Mouse (Mus musculus) liver, embryonic 14.5 days (tissue): ENCODE data around the gene Fdx1. TPM values are rescaled to one million over a fixed set of nuclear protein-coding genes. Genes with fewer than 3 reads are reported as not detected.
A peak's percentile ranks its signal among the peaks of the same experiment; 100 is the strongest.

Source experiments
- ATAC-seq: fragments of 200-750 bp; cut with Nextera tagmentation; 2 replicates; pipeline ENCODE4 v1.8.0; 2017; ENCODE audit warnings: moderate number of reproducible peaks, mild to moderate bottlenecking, moderate library complexity; ENCODE audit not compliant: insufficient read depth
- DNase-seq, 3 experiments: peaks; one replicate each; pipeline ENCODE4 v3.0.0-alpha.2; 2012 to 2013; ENCODE audit warnings: low read depth in 3 of 3, low spot score in 3 of 3
- H3K27ac ChIP-seq: fragments of 300-500 bp; sonication (generic); 2 replicates; pipeline ENCODE4 v1.5.1; 2014; ENCODE audit warnings: moderate library complexity, mild to moderate bottlenecking, control low read depth, inconsistent platforms
- H3K27me3 ChIP-seq: fragments of 300-500 bp; sonication (generic); 2 replicates; pipeline ENCODE4 v1.6.1; 2014; ENCODE audit warnings: mild to moderate bottlenecking, low read length, moderate library complexity; ENCODE audit not compliant: control insufficient read depth, insufficient read depth
- H3K36me3 ChIP-seq: fragments of 300-500 bp; sonication (generic); replicated peaks from 2 replicates; pipeline ENCODE4 v1.6.1; 2014; ENCODE audit warnings: low read depth; ENCODE audit not compliant: control insufficient read depth, insufficient read depth
- H3K4me1 ChIP-seq, 2 experiments: fragments of 200-500 bp in 1 of 2; fragments of 300-500 bp in 1 of 2; sonication (generic) in 1 of 2; replicated peaks; 2 replicates each; pipeline ENCODE4 v1.6.1; 2012 to 2014; ENCODE audit warnings: antibody characterized with exemption in 1 of 2, inconsistent platforms in 1 of 2, low read length in 1 of 2; ENCODE audit not compliant: control insufficient read depth in 2 of 2, insufficient read depth in 2 of 2
- H3K4me2 ChIP-seq: fragments of 300-500 bp; sonication (generic); 2 replicates; pipeline ENCODE4 v1.6.1; 2014; ENCODE audit warnings: low read depth, mild to moderate bottlenecking, control low read depth, moderate library complexity
- H3K4me3 ChIP-seq, 2 experiments: fragments of 200-500 bp in 1 of 2; fragments of 300-500 bp in 1 of 2; sonication (generic) in 1 of 2; 2 replicates each; pipeline ENCODE4 v1.5.1; 2012 to 2014; ENCODE audit warnings: low read depth in 2 of 2, low read length in 2 of 2, mild to moderate bottlenecking in 2 of 2, control low read depth in 1 of 2, inconsistent platforms in 1 of 2, moderate library complexity in 1 of 2; ENCODE audit not compliant: insufficient read depth in 1 of 2
- H3K9ac ChIP-seq: fragments of 300-500 bp; sonication (generic); replicated peaks from 2 replicates; pipeline ENCODE4 v1.6.1; 2014; ENCODE audit warnings: mild to moderate bottlenecking, control low read depth, moderate library complexity
- H3K9me3 ChIP-seq: fragments of 300-500 bp; sonication (generic); 2 replicates; pipeline ENCODE4 v1.6.1; 2016; ENCODE audit warnings: low read length, mixed read lengths; ENCODE audit not compliant: control insufficient read depth
- CTCF ChIP-seq: IDR thresholded peaks from 2 replicates; pipeline ENCODE4 v1.5.1; 2016; ENCODE audit warnings: antibody characterized with exemption, low read depth, control low read depth
- EP300 ChIP-seq: IDR thresholded peaks from 2 replicates; pipeline ENCODE4 v1.6.1; 2016; ENCODE audit warnings: antibody characterized with exemption, low read depth
- WGBS: fragments of 180-500 bp; shearing (Covaris S2); extraction: QIAGEN DNeasy Blood & Tissue Kit; methylation state at CpG from one replicate; pipeline ENCODE4 v1.1.7; 2014; ENCODE audit not compliant: insufficient replicate concordance; 5-methylcytosine and 5-hydroxymethylcytosine counted together
- polyA plus RNA-seq, 2 experiments: library from polyadenylated mRNA; depleted of rRNA in 1 of 2; stranded (reverse) in 1 of 2; unstranded in 1 of 2; fragments of >200 nt; fragmentation: Nextera tagmentation in 1 of 2; extraction: Ambion mirVana in 1 of 2; gene quantifications; 2 replicates each; pipeline versions ENCODE4 v1.2.1 to v1.2.3; 2012 to 2014

The Fdx1 gene
- polyA plus RNA-seq (2012; rRNA removed) (8.6 and 12.0 TPM in 2 replicates), polyA plus RNA-seq (2014; fragmentation: Nextera tagmentation; extraction: Ambion mirVana) (35.6 and 36.4 TPM in 2 replicates)

DNA sequence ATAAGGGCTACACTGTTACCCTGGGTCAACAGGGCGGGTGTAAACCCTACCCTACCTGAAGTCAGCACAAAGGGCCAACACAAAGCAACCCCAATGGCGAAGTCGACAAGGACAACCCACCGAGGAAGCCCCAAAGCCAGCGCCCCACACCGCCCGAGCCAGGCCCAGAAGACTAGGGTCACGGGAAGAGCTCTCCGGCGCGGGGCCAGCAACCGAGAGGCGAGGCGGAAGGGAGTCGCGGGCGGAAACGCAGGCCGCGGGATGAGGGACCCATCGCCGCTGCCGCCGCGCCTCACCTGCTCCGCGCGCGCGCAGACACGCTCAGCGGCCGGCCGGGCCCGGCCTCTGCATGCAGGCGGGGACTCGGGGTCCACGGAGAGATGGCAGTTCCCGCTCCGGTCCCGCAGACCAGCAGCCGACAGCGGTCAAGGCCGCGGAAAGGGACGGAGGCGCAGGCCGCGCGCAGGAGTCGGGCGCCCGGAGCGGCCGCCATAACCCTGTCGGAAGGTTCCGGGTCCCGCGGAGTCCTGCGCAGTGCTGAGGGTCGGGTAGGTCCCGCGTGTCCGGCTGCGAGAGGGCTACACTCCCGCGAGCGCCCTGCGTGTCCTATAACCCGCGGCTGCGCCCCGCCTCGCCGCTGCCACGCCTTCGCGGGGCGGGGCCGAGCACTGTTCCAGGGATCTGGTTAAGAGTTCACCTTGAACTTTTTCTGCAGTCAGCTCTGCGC, at the start of gene Fdx1:
Gene Fdx1, minus strand, starts transcription at position 582 of the 727 bp plus-strand sequence.
- no peak within 1 kb of the TSS for H3K27ac ChIP-seq
- H3K36me3 ChIP-seq = no peaks in the 10 kb centered on the region
- H3K9ac ChIP-seq = peak within 1 kb of the TSS; percentile 65
- DNase-seq (peak; percentile 31 to 42 (median 31)), ATAC-seq (peak; percentile 85)
- TF ChIP-seq CTCF = no peak
- TF ChIP-seq EP300 = no peak
- peak within 1 kb of the TSS; percentile 69 to 76 for H3K4me3 ChIP-seq
- H3K4me2 ChIP-seq = peak within 1 kb of the TSS; percentile 75
- no peaks in the 10 kb centered on the region for H3K4me1 ChIP-seq
- no peaks in the 10 kb centered on the region for H3K27me3 ChIP-seq
- H3K9me3 ChIP-seq = no peaks in the 10 kb centered on the region
- under 1% methylated on average over 76 of the region's 81 CpGs for WGBS

DNA sequence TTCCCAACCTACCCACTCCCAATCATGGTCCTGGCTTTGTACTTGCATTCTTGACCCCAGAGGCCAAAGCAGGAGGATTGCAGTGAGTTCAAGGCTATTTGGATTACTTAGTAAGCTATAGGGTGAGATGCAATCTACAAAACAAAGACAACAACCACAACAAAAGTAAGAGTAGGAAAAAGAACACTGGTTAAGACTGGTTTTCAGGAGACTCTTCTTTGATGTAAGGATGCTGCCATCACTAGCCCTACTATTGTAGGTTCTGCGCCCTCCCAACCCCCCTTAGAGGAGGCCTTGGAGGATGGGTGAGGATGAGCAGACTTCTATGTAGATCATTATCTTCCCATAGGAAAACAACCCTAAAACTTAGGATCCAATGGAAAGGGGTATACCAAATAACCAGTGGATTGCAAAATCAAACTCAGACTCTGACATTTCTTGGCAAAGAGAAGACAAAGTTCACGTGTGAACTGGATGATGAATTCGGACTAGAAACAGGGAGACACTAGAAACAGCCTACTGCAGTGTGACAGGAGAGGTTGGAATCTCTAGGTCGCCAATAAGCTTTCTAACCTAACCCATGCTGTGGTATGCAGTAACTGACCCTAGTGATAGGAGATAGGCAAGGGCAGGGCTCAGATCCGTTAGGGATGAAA, 49.6 kb upstream of the Fdx1 start:
- no peak overlapping the region for H3K4me2 ChIP-seq
- H3K27ac ChIP-seq = no peak overlapping the region
- DNase-seq (no peak), ATAC-seq (no peak)
- H3K9ac ChIP-seq = no peak overlapping the region
- no peaks in the 10 kb centered on the region for H3K36me3 ChIP-seq
- H3K9me3 ChIP-seq = no peaks in the 10 kb centered on the region
- H3K27me3 ChIP-seq = no peaks in the 10 kb centered on the region
- H3K4me1 ChIP-seq = peaks cover 0 to 6% of the 10 kb centered on the region in 2 experiments; a peak in 2 of 4 replicates
- TF ChIP-seq EP300 = no peak
- no peak for TF ChIP-seq CTCF
- H3K4me3 ChIP-seq = no peak overlapping the region
- 49% methylated on average over 5 of the region's 5 CpGs for WGBS

DNA sequence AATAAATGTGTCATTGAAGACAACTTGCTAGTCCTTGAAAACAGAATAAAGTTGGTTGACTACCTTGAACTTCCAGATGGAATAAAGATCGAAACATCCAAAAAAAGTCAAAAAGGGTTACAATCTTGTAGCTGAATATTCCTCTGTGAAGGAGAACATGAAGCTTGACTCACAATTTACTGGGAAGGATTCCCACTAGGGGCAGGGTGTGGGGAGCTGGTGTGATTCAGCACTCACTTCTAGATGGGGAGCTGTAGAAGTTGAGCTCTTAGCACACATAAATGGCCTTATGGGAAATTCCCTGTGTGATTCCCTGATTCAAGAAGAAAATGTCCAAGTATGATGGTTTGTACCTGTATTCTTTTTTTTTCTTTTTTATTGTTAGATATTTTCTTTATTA, 49.0 kb upstream of the Fdx1 start:
- no peak overlapping the region for H3K4me3 ChIP-seq
- WGBS = 74% methylated on average over 1 of the region's 1 CpGs
- peaks cover 0 to 6% of the 10 kb centered on the region in 2 experiments; a peak in 2 of 4 replicates for H3K4me1 ChIP-seq
- H3K9ac ChIP-seq = no peak overlapping the region
- DNase-seq (no peak), ATAC-seq (no peak)
- no peaks in the 10 kb centered on the region for H3K9me3 ChIP-seq
- H3K4me2 ChIP-seq = no peak overlapping the region
- H3K27me3 ChIP-seq = no peaks in the 10 kb centered on the region
- no peaks in the 10 kb centered on the region for H3K36me3 ChIP-seq
- H3K27ac ChIP-seq = no peak overlapping the region
- TF ChIP-seq CTCF (no peak), EP300 (no peak)

DNA sequence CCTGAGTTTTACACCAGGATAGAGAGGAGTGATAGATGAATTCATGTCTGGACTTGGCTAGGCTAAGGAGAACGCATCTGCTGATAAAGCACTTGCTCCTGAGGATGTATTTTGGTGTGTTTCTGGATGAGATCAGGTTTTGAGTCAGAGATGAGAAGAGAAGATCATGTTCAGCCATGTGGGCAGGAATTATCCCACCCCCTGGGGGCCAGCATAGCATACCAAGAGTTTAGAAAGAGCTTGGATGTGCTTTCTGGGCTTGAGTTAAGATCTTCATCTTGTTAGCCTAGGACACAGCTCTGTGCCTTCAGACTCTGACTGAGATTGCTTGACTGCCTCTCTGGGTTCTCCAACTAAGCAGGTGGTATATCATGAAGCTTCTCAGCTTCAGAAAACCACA, 45.2 kb upstream of the Fdx1 start:
- TF ChIP-seq EP300 (no peak), CTCF (no peak)
- no peaks in the 10 kb centered on the region for H3K36me3 ChIP-seq
- DNase-seq (no peak), ATAC-seq (no peak)
- H3K27me3 ChIP-seq = no peaks in the 10 kb centered on the region
- H3K27ac ChIP-seq = no peak overlapping the region
- H3K4me3 ChIP-seq = no peak overlapping the region
- no peak overlapping the region for H3K9ac ChIP-seq
- 48% methylated on average over 1 of the region's 1 CpGs for WGBS
- no peaks in the 10 kb centered on the region for H3K9me3 ChIP-seq
- no peak overlapping the region for H3K4me2 ChIP-seq
- H3K4me1 ChIP-seq = peaks cover 0 to 6% of the 10 kb centered on the region in 2 experiments; a peak in 2 of 4 replicates

DNA sequence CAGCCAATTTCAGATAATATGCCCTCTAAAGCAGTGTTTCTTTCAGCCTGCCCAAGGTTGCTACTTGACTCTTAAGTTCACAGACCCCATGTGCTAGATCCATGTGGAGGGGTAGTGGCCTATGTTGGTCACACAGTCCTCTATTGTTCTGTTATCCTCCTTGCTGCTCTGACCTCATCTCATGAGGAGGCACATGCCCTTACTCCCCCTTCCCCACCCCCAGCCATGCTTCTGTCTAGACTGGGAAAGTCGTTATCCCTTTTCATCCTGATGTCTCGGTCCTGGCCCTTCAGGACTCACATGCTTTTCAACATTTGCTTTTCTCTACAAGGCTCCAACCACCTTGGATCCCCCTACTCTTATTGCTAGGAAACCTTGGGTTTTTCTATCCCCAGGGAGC, 44.0 kb upstream of the Fdx1 start:
- ATAC-seq (no peak), DNase-seq (no peak)
- 50% methylated on average over 2 of the region's 2 CpGs for WGBS
- H3K4me3 ChIP-seq = no peak overlapping the region
- no peaks in the 10 kb centered on the region for H3K36me3 ChIP-seq
- peaks cover 0 to 2% of the 10 kb centered on the region in 2 experiments; a peak in 1 of 4 replicates for H3K4me1 ChIP-seq
- H3K27me3 ChIP-seq = no peaks in the 10 kb centered on the region
- H3K4me2 ChIP-seq = no peak overlapping the region
- H3K9ac ChIP-seq = no peak overlapping the region
- H3K27ac ChIP-seq = no peak overlapping the region
- TF ChIP-seq EP300 (no peak), CTCF (no peak)
- H3K9me3 ChIP-seq = no peaks in the 10 kb centered on the region
